Mouse (Mus musculus) monocyte, adult 2 months (primary cell): ENCODE measurements around the gene Zfhx3.
A peak's percentile ranks its signal among the peaks of the same experiment; 100 is the strongest.

ENCODE experiments used
- DNase-seq, 2 experiments: peaks; one replicate each; pipeline ENCODE4 v3.0.0; 2022; ENCODE audit warnings: low spot score in 2 of 2, low read depth in 1 of 2

The Zfhx3 gene

GRCm38 (mm10) chr8:108909455-108909854 lies 967.0 kb downstream of the Zfhx3 start:
- DNase-seq = no peak

GRCm38 (mm10) chr8:108910843-108911242 lies 968.4 kb downstream of the Zfhx3 start:
- peak in 1 of 2 experiments; percentile 18 for DNase-seq

DNA sequence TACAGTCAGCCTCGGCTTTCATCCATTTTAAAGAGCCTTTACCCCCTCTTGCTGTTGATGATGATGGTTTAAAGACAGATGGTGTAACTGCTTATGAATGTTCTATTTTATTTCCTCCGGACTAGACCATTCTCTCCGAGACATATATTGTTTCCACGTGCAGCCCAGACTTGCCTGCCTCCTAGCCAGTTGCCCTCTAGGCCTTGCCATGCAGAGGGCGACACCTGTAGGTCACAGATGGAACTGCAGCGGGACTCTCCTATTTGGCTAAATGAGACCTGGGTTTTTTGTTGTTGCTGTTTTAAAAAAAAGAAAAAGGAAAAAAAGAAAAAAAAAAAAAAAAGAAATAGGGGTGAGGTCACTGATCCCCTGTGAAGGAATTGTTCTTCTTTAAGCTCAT lies 969.1 kb downstream of the Zfhx3 start:
- DNase-seq = peak; percentile 48 to 67

GRCm38 (mm10) chr8:108912998-108913397 lies 970.6 kb downstream of the Zfhx3 start:
- no peak for DNase-seq

DNA sequence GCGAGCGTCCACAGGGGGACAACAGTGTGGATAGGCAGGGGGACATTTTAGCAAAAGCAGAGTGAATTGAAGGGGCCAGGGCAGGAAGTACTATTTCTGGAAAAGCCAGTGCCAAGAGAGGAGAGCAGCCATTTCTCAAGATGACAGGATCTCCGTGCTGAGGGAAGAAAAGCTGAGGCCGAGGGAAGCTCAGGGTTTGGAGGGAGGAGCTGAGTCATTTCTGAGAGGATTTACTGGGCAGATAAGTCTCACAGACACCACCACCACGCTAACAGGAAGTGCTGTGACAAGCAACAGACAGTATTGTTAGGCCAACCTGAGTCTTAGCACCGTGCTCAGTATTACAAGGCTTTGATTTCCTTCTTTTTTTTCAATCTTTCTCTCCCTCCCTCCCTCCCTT lies 973.0 kb downstream of the Zfhx3 start:
- no peak for DNase-seq

- DNase-seq = no peak
These were observed 973.4 kb downstream of the Zfhx3 start for GRCm38 (mm10) chr8:108915876-108916275.

GRCm38 (mm10) chr8:108920151-108920550 lies 977.7 kb downstream of the Zfhx3 start:
- no peak for DNase-seq

DNA sequence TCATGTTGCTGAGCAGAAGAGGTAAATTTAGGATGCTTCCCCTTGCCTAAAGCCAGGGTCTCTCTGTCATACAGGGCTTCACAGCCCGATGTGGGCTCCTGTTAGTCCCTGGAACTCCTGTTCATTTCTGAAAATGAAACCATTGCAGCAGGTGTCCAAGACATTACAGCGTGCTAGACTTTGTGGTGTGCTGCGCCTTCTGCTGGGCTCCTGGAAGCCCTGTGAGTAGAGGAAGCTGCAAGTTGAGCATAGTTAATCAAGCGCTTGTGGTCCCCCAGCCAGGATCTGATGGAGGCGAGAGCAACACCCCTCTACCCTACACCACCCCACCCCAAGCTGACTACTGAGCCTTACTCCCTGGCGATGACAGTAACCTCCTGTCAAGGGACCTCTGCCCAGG lies 980.7 kb downstream of the Zfhx3 start:
- DNase-seq = no peak

- no peak for DNase-seq
These were observed 982.1 kb downstream of the Zfhx3 start for GRCm38 (mm10) chr8:108924526-108924925.

GRCm38 (mm10) chr8:108926106-108926505 lies 983.7 kb downstream of the Zfhx3 start:
- no peak for DNase-seq

DNA sequence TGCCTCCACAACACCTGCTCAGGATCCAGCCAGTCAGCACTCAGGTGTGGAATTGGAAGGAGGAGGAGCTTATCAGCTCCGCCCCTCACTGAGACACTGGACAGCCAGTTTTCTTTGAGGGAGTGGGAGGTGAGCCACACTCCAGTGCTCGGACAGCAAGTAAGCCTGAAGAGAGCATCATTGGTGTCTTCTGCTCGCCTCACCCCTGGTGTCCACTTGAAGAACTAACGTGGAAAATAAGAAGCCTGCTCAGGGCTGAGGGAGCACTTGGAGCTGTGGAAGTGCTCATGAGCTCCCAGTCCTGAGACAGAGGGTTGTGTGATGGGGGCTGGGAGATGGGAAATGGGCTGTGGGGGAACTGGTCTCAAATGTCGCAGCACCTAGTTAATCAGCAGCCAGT lies 988.2 kb downstream of the Zfhx3 start:
- DNase-seq = no peak

- DNase-seq = no peak
These were observed 989.4 kb downstream of the Zfhx3 start for GRCm38 (mm10) chr8:108931837-108932236.

GRCm38 (mm10) chr8:108932729-108933128 lies 990.3 kb downstream of the Zfhx3 start:
- DNase-seq = no peak

- no peak for DNase-seq
These were observed 993.6 kb downstream of the Zfhx3 start for GRCm38 (mm10) chr8:108935834-108936694.

DNA sequence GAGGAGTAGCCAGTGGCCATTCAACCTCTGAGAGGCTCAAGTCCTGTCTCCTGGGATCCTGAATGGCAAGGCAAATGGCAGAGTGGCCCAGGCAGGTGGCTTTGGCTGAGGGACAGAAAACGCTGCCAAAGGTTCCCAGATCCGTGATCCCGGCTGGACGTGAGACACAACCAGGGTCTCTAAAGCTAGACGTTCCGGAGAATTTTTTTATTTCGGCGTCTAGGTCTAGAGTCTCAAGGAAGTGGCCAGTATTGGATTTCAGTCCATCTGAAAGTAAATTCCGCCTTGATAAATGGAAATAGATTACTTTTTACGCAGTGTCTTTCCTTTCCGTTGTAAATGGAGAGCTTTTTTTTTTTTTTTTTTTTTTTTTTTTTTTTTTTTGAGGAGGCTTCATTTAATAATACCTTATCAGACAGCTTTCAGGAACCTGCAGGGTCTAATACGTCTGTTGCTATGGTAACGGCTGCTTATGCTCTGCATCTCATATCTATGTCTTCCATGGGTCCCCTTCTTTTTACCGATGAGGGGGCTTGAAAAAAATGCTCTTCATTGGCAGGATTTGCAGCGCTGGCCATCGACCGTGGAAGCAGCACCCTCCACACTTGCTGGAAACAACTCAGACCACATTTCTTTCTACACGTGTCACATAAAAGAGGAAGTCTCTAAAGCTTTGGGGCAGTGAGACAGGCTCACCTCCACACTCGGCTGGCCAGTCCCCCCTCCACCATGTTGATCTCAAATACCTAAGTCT lies 994.4 kb downstream of the Zfhx3 start:
- no peak for DNase-seq

DNA sequence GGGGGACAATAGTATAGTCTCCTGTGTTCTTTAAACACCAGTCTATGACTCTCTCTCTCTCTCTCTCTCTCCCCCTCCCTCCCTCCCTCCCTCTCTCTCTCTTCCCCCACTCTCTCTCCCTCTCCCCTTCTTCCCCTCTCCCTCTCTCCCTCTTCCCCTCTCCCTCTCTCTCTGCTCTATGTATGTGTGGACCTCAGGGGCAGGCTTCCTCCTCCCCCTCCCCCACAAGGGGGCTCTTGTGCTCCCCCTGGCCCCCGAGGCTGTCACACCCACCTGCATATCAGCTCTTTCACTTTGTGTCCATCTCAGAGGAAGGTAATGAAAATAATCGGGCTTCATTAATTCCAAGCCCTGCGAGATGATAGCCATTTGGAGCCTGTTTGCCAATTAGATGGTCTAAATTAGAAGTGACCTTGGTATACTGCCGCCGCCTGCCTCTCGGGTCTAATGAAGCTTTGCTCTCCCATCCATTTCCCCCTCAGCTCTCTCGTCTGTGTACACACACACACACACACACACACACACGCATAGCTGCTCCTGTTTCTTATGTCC lies 995.5 kb downstream of the Zfhx3 start:
- no peak for DNase-seq

GRCm38 (mm10) chr8:108942686-108943085 lies 1000.2 kb downstream of the Zfhx3 start:
- no peak for DNase-seq

GRCm38 (mm10) chr8:108943132-108943531 lies 1000.7 kb downstream of the Zfhx3 start:
- no peak for DNase-seq

DNA sequence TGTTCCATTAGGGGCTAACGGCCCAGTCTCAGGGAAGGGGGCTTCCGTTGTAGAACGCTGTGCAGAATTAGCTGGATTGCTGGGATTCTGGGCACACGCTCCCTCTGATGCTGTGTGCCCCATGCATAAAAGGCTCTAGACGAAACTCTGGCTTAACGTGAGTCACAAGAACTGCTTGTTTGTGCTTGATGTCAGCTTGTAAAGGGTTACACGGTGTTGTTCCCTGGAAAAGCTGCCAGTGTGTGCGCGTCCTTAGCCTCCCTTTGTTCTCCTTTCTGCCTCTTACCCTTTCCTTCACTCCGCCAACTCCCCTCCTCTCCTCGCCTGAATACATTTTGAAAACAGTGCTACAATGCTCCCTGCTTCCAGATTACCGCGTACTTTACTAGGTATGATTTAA lies 1001.9 kb downstream of the Zfhx3 start:
- no peak for DNase-seq

DNA sequence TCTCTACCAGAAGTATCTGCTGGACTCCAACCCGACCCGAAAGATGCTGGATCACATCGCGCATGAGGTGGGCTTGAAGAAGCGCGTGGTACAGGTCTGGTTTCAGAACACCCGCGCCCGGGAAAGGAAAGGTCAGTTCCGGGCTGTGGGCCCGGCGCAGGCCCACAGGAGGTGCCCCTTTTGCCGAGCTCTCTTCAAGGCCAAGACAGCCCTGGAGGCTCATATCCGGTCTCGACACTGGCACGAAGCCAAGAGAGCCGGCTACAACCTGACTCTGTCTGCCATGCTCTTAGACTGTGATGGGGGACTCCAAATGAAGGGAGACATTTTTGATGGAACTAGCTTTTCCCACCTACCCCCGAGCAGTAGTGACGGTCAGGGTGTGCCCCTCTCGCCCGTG lies 1007.9 kb downstream of the Zfhx3 start:
- DNase-seq = no peak

DNA sequence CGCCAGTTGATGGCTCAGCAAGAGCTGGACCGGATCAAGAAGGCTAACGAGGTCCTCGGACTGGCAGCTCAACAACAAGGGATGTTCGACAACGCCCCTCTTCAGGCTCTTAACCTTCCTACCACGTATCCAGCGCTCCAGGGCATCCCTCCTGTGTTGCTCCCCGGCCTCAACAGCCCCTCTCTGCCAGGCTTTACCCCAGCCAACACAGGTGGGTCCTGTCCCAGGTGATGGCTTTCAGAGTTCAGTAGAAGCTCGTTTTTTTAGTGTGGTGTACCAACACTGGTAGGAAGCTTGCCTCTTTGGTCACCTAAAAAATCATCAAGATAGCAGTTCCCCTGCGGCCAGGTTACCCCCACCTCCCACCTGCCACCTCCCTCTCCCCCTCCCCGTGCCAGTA lies 1009.1 kb downstream of the Zfhx3 start:
- no peak for DNase-seq

DNA sequence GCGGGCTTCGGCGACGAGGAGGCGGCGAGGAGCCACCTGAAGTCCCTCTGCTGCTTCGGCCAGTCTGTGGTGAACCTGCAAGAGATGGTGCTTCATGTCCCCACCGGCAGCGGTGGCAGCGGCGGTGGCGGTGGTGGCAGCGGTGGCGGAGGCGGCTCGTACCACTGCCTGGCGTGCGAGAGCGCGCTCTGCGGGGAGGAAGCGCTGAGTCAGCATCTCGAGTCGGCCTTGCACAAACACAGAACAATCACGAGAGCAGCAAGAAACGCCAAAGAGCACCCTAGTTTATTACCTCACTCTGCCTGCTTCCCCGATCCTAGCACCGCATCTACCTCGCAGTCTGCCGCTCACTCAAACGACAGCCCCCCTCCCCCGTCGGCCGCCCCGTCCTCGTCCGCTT lies 1014.0 kb downstream of the Zfhx3 start:
- no peak for DNase-seq
